Mouse (Mus musculus): ENCODE results near the gene Dclre1b. TPM values are rescaled to one million over a fixed set of nuclear protein-coding genes. Genes with fewer than 3 reads are reported as not detected.
"Not testable (repeated sequence)": the region's sequence is repeated elsewhere in the genome, so short reads cannot be mapped to it uniquely, and the experiment has no call there.

Gene Dclre1b
- polyA plus RNA-seq, 1 experiment = 12.5 TPM

- no peak for DNase-seq (ENCODE audit: low read depth)
- TF ChIP-seq CTCF (IDR thresholded peaks at IDR 0.05; ENCODE audit: borderline replicate concordance, extremely low read depth, insufficient read depth, insufficient read length) = no peak
Observed at GRCm38 (mm10) chr3:103805671-103806070, 3.6 kb downstream of the Dclre1b start.

GRCm38 (mm10) chr3:103802861-103803260 is 6.4 kb downstream of the Dclre1b start:
- TF ChIP-seq POLR2A (IDR thresholded peaks at IDR 0.05; ENCODE audit: borderline replicate concordance, extremely low read depth, insufficient read depth, insufficient read length, poor library complexity, severe bottlenecking) (no peak), CTCF (IDR thresholded peaks at IDR 0.05; ENCODE audit: borderline replicate concordance, extremely low read depth, insufficient read depth, insufficient read length) (no peak)
- no peak for DNase-seq (ENCODE audit: low read depth)

- peak; percentile 7 for DNase-seq (ENCODE audit: low read depth)
- TF ChIP-seq POLR2A (IDR thresholded peaks at IDR 0.05; ENCODE audit: borderline replicate concordance, extremely low read depth, insufficient read depth, insufficient read length, poor library complexity, severe bottlenecking) (no peak), CTCF (IDR thresholded peaks at IDR 0.05; ENCODE audit: borderline replicate concordance, extremely low read depth, insufficient read depth, insufficient read length) (no peak)
Observed at GRCm38 (mm10) chr3:103801631-103802531, 7.4 kb downstream of the Dclre1b start.

GRCm38 (mm10) chr3:103799507-103799906 is 9.7 kb downstream of the Dclre1b start:
- no peak for DNase-seq (ENCODE audit: low read depth)
- TF ChIP-seq POLR2A (IDR thresholded peaks at IDR 0.05; ENCODE audit: borderline replicate concordance, extremely low read depth, insufficient read depth, insufficient read length, poor library complexity, severe bottlenecking) (no peak), CTCF (IDR thresholded peaks at IDR 0.05; ENCODE audit: borderline replicate concordance, extremely low read depth, insufficient read depth, insufficient read length) (no peak)

GRCm38 (mm10) chr3:103796389-103796788 is 12.9 kb downstream of the Dclre1b start:
- TF ChIP-seq POLR2A (IDR thresholded peaks at IDR 0.05; ENCODE audit: borderline replicate concordance, extremely low read depth, insufficient read depth, insufficient read length, poor library complexity, severe bottlenecking) = no peak
- no peak for TF ChIP-seq CTCF (IDR thresholded peaks at IDR 0.05; ENCODE audit: borderline replicate concordance, extremely low read depth, insufficient read depth, insufficient read length)
- no peak for DNase-seq (ENCODE audit: low read depth)

GRCm38 (mm10) chr3:103792566-103792965 is 16.7 kb downstream of the Dclre1b start:
- no peak for TF ChIP-seq CTCF (IDR thresholded peaks at IDR 0.05; ENCODE audit: borderline replicate concordance, extremely low read depth, insufficient read depth, insufficient read length)
- no peak for TF ChIP-seq POLR2A (IDR thresholded peaks at IDR 0.05; ENCODE audit: borderline replicate concordance, extremely low read depth, insufficient read depth, insufficient read length, poor library complexity, severe bottlenecking)
- no peak for DNase-seq (ENCODE audit: low read depth)

GRCm38 (mm10) chr3:103792111-103792406 is 17.2 kb downstream of the Dclre1b start:
- not testable (repeated sequence) for DNase-seq (ENCODE audit: low read depth)

GRCm38 (mm10) chr3:103791230-103792110 is 17.8 kb downstream of the Dclre1b start, which contains the start of gene Hipk1:
Hipk1 (minus strand) TSS chr3:103791563.
- DNase-seq (ENCODE audit: low read depth) = peak; percentile 97
- peak; percentile 66 for TF ChIP-seq POLR2A (IDR thresholded peaks at IDR 0.05; ENCODE audit: borderline replicate concordance, extremely low read depth, insufficient read depth, insufficient read length, poor library complexity, severe bottlenecking)
- peak; percentile 5; the same call in 1 of the 2 replicates for TF ChIP-seq CTCF (IDR thresholded peaks at IDR 0.05; ENCODE audit: borderline replicate concordance, extremely low read depth, insufficient read depth, insufficient read length)

GRCm38 (mm10) chr3:103790346-103791145 is 18.7 kb downstream of the Dclre1b start:
- peak; percentile 49 for DNase-seq (ENCODE audit: low read depth)
- TF ChIP-seq POLR2A (IDR thresholded peaks at IDR 0.05; ENCODE audit: borderline replicate concordance, extremely low read depth, insufficient read depth, insufficient read length, poor library complexity, severe bottlenecking) (no peak), CTCF (IDR thresholded peaks at IDR 0.05; ENCODE audit: borderline replicate concordance, extremely low read depth, insufficient read depth, insufficient read length) (no peak)

GRCm38 (mm10) chr3:103789891-103790345 is 19.3 kb downstream of the Dclre1b start:
- TF ChIP-seq POLR2A (IDR thresholded peaks at IDR 0.05; ENCODE audit: borderline replicate concordance, extremely low read depth, insufficient read depth, insufficient read length, poor library complexity, severe bottlenecking) (no peak), CTCF (IDR thresholded peaks at IDR 0.05; ENCODE audit: borderline replicate concordance, extremely low read depth, insufficient read depth, insufficient read length) (no peak)
- DNase-seq (ENCODE audit: low read depth) = peak; percentile 47

GRCm38 (mm10) chr3:103789096-103789495 is 20.1 kb downstream of the Dclre1b start:
- no peak for TF ChIP-seq POLR2A (IDR thresholded peaks at IDR 0.05; ENCODE audit: borderline replicate concordance, extremely low read depth, insufficient read depth, insufficient read length, poor library complexity, severe bottlenecking)
- TF ChIP-seq CTCF (IDR thresholded peaks at IDR 0.05; ENCODE audit: borderline replicate concordance, extremely low read depth, insufficient read depth, insufficient read length) = no peak
- DNase-seq (ENCODE audit: low read depth) = no peak

All from brain, embryonic 14.5 days (tissue).